Mouse (Mus musculus) left cerebral cortex, adult 11 months (tissue): ENCODE measurements at regions not wholly inside any gene's neighbourhood (a gene's known extent, or its start where the extent isn't known, plus 50 kb on each side); places are given as distances from the start of the nearest gene placed in this dataset.

Experiments used
- DNase-seq: peaks from one replicate; pipeline ENCODE4 v3.0.0; 2022; ENCODE audit warnings: low spot score

DNA sequence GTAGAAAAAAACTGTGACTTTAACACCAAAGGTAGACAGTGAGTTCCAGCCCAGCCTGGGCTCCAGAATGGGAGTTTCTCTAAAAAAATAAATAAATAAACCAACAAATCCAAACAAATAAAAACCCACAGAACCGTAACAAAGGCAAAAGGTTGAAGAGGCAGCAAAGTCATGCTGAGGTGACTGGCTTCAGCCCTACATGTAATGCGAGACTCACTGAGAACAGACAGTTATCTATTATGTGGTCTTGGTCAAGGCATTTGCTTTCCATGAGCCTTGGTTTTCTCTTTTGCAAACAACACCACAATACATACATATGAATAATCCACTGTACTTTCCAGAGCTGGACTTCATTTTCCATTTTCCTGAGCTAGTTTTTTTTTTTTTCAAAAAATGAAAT is 516.6 kb upstream of the Adam5 start:
- DNase-seq = no peak

DNA sequence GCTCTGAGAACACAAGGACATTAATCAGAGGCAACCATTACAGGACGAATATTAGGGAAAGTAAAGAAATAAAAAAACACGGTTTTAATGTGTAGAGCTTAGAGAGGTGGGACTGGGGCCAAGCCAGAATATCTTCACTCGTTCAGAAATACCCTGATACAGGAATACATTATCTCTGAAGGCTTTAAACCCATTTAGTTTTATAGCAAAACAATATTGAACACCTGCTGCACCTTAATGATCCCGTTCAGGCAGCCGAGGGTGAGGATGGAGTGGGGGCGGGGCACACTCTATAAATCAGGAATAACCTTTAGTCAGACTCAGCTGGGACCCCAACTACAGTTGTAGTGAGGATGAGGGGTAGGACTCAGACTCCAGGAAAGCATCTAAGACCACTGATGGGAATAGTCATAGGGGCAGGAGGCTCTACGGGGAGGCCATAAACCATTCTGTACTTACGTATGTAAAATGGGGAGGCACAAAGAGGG is 508.0 kb upstream of the Adam5 start:
- DNase-seq = no peak

DNA sequence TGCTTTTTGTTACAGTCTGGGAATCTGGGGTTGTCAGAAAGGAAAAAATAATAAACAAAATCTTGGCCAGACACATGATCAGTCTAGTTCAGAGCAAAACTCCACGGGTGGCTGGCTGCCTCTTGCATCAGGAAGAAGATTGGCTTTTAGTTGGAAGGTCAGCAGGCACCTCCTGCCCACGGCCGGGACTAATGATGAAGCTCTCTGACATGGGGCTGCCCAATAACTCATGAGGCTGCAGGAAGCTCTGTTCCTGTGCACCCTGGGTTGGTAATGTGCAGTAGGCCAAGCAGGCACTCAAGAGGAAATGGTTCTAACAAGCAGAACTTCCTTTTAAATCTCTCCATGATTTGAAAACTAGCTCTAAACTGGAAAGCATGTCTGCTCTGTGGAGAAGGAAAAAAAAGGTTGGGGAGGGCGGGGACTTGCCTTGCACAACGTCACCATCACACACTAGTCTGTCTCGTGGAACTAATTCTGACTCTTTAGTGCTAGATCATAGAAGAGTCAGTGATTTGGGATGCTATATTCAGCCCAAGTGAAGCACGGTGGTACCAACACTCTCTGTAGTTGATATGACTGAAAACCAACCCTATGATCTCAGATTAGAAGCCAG is 507.1 kb upstream of the Adam5 start:
- DNase-seq = no peak

DNA sequence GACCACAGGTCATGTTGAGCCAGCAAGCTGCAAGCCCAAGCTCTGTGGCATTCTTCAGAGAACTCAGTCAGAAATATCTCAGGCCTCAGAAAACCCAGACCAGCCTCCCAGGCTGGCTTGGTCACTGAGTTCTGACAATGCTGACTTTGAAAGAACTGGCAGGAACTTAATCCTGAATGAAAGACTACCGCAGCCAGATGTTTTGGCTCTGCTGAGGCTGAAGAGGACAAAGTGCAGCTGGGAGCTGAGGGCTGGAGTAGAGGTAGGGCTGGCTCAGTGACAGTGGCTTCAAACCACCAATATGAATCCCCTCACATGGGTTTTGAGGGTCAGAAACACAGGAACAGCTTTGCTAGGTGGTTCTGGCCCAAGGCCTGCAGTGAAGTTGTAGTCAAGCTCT is 505.6 kb upstream of the Adam5 start:
- DNase-seq = no peak

DNA sequence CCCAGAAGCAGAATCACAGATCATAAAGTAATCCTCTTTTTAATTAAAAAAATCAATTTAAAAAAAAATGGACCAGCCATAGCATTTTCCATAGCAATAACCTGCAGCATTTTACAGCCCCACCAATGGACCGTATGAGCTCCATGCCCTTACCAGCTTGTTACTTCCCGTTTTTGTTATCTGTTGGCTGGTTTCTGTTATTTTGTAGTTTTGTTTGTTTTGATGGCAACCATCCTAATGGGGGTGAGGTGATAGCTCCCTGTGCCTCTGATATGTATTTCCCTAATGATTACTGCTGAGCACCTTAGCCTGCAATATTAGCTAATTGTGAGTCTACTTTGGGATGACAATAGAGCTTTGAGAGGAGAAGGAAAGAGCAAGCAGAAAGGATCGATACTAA is 504.1 kb upstream of the Adam5 start:
- DNase-seq = no peak

DNA sequence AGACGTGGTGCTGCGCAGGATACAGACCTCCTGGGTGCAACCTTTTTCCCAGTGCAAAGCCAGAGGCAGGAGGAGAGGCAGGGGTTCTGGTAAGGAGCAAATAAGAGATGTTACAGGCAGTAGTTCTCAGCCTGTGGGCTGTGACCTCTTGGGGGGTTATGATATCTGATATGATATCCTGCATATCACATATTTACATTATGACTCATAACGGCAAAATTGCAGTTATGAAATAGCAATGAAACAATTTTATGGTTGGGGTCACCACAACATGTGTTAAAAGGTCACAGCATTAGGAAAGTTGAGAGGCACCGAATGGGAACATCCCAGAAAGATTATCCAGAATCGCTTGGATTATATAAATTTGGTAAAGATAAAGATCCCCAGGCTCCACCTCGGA is 502.8 kb upstream of the Adam5 start:
- DNase-seq = no peak

DNA sequence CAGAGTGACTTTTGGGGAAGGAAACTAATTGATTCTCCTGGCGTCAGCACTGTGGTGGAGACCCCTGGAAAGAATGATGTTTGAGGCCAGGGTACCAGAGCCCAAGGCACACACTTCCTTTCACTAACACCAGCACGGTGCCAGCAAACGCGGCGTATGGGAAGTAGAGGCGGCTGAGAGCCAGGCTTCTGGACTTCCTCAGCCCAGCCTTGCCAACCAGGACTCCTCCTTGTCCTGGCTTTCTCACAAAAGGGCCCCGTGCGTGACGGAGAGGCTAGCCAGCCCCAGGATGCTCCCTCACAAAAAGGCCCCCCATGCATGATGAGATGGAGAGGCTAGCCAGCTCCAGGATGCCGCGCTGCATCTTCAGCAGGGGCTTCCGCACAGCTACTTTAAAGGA is 502.1 kb upstream of the Adam5 start:
- no peak for DNase-seq

DNA sequence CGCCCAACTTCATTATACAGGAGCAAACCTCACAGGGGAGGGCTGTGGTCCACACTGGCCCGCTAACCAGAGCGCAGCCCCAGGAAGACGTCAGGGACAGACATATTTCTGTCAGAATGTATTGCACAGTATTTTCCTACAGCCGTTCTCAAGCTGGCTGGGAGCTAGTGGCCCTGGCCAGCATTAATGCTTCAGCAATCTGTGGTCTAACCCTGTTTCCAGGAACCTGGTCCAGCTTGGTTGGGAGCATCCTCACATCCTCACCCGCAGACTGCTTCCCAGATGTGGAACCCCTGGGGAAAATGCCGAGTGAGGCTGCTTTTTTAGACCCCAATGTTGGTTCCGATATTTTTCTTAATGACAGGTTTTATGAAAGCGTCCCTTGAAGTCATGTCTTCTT is 500.6 kb upstream of the Adam5 start:
- no peak for DNase-seq

DNA sequence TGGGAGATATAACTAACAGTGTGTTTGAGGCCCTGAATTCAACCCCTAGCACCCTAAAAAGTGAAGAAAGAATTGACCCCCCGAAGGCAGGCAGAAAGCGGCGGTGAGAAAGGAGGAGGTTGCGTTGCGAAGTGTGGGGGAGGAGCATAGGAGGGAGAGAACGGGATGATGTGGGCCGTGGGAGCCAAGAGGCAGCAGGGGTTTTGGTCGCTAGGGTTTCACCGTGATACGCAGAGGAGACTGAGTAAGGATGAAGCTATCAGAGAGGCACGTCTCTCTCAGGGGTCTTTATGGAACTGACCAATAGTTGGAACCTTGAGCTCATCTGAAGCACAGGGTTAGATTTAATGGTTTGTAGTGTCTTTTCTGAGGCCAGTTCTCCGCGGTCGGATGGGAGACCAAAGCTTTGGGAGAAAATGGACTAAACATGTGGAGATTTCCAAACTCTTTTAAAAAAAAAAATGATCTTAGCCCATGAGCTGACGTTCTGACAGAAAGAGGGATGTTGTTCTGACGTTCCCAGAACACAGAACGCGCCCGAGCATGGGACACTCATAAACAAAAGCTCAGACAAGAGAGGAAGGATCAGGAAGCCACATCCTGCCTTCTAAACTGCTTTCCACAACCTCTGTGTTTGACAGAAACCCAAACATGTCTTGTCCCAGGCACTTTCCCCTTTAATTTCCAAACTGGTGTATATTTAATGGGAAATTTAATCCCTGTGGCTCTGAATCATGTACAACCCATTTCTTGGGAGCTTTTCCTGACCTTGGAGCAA is 499.7 kb upstream of the Adam5 start:
- no peak for DNase-seq

DNA sequence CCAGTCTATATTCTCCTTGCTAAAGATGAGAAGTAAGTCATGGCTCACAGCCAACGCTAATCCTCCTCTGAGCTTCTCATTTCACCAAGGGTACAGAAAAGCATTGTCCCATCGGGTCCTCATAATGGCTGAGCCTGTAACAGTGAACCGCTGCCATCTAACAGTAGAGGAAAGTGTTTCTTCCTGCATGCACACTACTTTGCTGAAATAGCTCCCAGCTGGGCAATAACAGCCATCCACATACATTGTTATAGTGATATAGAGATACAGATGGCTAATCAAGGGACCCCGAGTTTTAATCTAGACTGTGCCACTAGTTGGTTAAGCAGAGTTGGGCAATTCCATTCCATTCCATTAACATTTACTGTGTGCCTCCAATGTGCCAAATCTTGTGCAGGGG is 492.2 kb upstream of the Adam5 start:
- no peak for DNase-seq

DNA sequence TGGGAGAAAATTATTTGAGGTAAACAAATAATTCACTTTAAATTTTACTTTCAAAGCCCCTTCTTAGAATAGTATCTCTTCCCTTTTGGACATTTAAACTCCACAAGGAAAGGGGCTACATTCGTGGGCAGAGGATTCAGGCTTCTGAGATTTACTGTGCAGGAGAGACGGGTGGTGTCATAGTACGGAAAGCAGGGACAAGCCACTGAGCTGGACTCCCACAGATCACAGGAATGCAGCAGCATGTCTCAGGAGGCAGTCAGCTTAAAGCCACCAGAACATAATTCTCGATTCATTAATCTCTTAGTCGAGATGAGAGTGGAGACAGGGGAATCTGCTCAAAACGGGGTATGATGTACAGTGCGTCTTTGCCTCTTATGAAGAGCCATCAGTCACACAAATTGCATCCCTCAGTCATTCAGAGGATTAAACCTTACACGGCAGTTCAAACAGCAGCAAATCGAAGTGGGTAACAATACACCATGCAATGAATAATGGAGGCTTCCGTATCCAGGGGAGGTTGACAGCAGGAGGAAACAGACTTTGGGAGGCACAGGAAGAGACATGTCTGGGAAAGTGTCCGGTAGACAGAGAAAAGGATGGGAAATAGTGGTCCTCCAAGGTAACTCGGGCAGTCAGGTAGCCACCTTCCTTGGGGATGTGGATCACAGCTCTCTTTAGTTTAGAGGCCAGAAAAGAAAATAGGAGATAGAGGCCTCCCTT is 487.8 kb upstream of the Adam5 start:
- no peak for DNase-seq

DNA sequence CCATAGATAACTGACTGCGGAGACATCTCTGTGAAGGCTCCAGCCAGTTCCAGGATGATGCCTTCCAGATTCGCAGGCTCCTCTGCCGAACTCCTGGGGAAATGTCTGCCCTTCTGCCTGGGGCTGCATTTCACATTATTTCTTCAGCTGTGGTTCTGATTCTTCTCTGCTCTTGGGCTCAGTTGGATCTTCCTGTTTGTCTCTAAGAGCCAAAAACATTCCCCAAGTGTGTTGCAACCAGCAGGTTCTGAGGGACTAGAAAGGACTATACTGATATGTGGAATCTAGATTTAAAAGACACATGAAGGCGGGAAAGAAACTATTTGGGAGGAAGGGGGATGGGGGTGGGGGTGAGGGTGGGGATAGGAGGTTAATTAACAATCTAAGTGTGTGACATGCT is 483.8 kb upstream of the Adam5 start:
- no peak for DNase-seq

DNA sequence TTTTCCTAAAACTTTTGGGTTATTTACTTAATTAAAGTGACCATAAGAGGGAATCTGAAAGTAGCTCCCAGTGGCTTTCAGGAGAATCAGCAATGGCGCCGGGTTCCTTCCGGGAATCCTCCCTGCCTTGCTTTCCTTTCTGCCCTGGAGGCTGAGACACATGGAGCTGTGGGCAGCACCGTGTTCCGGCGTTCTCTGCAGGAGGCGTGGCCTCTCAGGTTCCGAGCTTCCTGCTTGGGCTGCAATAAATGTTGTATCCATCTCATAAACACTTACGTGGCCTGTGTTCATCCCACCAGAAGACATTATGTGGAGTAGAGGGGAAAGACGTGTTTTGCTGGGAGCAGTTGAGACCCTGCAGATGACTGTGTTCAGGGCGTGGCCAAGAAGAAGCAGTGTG is 483.3 kb upstream of the Adam5 start:
- no peak for DNase-seq

DNA sequence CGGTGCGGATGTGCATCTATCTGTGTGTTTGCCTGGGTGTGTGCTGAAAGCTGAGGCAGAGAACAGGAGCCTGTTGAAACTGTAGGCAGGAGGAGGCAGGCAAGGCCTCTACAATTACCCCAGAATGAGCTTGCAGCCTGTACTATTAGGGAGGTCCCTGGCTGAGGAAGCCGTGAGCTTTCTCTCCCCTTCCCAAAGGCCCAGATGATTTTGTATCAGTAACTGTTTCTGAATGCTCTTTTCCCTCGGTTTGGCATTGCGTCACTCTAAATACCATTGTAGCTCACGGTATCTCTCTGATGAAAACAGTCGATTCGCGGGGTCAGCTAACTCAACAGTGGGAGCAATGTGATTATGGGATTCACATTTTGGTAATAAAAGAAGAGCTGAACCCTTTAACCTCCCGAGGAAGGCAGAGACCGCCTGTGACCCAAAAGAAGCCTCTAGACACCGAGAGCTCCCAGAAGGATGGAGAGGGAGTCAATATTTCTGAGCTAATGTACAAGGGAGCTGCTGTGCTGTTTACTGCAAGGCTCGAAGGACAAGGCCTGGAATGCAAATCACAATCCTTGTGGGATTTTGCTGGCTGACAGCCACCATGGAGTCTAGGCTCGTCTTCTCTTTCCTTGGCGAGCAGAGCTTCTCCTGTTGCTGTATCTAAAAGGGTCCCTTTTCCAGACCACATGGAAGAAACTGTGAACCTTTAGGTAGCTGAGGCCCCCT is 482.8 kb upstream of the Adam5 start:
- DNase-seq = no peak
